Mouse (Mus musculus) heart, embryonic 10.5 days (tissue): ENCODE measurements around the gene Sidt1. TPM values are rescaled to one million over a fixed set of nuclear protein-coding genes. Genes with fewer than 3 reads are reported as not detected.

Source experiments
- DNase-seq: peaks from one replicate; pipeline ENCODE4 v3.0.0-alpha.2; 2017; ENCODE audit warnings: low spot score
- H3K27ac ChIP-seq: fragments of 300-500 bp; sonication (generic); 2 replicates; pipeline ENCODE4 v1.5.1; 2016; ENCODE audit warnings: mild to moderate bottlenecking
- H3K27me3 ChIP-seq: fragments of 300-500 bp; sonication (generic); 2 replicates; pipeline ENCODE4 v1.6.1; 2016; ENCODE audit warnings: mild to moderate bottlenecking; ENCODE audit not compliant: poor library complexity, insufficient read depth, severe bottlenecking
- H3K36me3 ChIP-seq: fragments of 300-500 bp; sonication (generic); 2 replicates; pipeline ENCODE4 v1.6.1; 2016; ENCODE audit warnings: mild to moderate bottlenecking, moderate library complexity
- H3K4me1 ChIP-seq: fragments of 300-500 bp; sonication (generic); 2 replicates; pipeline ENCODE4 v1.6.1; 2016; ENCODE audit warnings: mild to moderate bottlenecking
- H3K4me3 ChIP-seq: fragments of 300-500 bp; sonication (generic); 2 replicates; pipeline ENCODE4 v1.5.1; 2016; ENCODE audit warnings: mild to moderate bottlenecking, moderate library complexity
- H3K9me3 ChIP-seq: fragments of 300-500 bp; sonication (generic); 2 replicates; pipeline ENCODE4 v1.6.1; 2016; ENCODE audit warnings: mild to moderate bottlenecking, moderate library complexity
- WGBS: fragments of 180-500 bp; shearing (Covaris S2); methylation state at CpG from one replicate; pipeline ENCODE4 v1.1.7; 2016; 5-methylcytosine and 5-hydroxymethylcytosine counted together
- polyA plus RNA-seq: library from polyadenylated mRNA; unstranded; fragments of >200 nt; fragmentation: Nextera tagmentation; extraction: Ambion mirVana; gene quantifications from 2 replicates; pipeline ENCODE4 v1.2.1, GENCODE M21; 2016

Gene Sidt1
- polyA plus RNA-seq, result not detected in 2 replicates

GRCm38 (mm10) chr16:44332861-44333284, at the start of gene Sidt1:
Gene Sidt1 (minus strand): TSS chr16:44333196.
- H3K27ac ChIP-seq, result peak within 1 kb of the TSS; percentile 52; the same call in 1 of the 2 replicates

GRCm38 (mm10) chr16:44381578-44381977, 48.6 kb upstream of the Sidt1 start:
- no peak overlapping the region for H3K27ac ChIP-seq
- H3K9me3 ChIP-seq, result no peaks in the 10 kb centered on the region
- no peaks in the 10 kb centered on the region for H3K27me3 ChIP-seq
- 19% methylated on average over 5 of the region's 5 CpGs for WGBS
- H3K36me3 ChIP-seq, result peaks cover 26% of the 10 kb centered on the region
- H3K4me1 ChIP-seq, result peaks cover 14% of the 10 kb centered on the region
- no peak for DNase-seq
- no peak overlapping the region for H3K4me3 ChIP-seq

More at GRCm38 (mm10) chr16:44332861-44333284, at the start of gene Sidt1:
- Histone ChIP-seq H3K36me3 (no peaks in the 10 kb centered on the region), H3K9me3 (0 out of 2 replicates have a peak, but pooled peaks cover 3% of the 10 kb centered on the region), H3K27me3 (peaks cover 46% of the 10 kb centered on the region), H3K4me3 (peak within 1 kb of the TSS; percentile 79), H3K4me1 (peaks cover 13% of the 10 kb centered on the region)
- no peak for DNase-seq
- 6% methylated on average over 15 of the region's 15 CpGs for WGBS

GRCm38 (mm10) chr16:44380006-44380405, 47.0 kb upstream of the Sidt1 start:
- no peak for DNase-seq
- H3K27me3 ChIP-seq, result no peaks in the 10 kb centered on the region
- WGBS, result 72% methylated on average over 4 of the region's 4 CpGs
- no peaks in the 10 kb centered on the region for H3K9me3 ChIP-seq
- H3K4me3 ChIP-seq, result no peak overlapping the region
- H3K27ac ChIP-seq, result no peak overlapping the region
- H3K4me1 ChIP-seq, result peaks cover 14% of the 10 kb centered on the region
- peaks cover 24% of the 10 kb centered on the region for H3K36me3 ChIP-seq

- H3K36me3 ChIP-seq, result peaks cover 36% of the 10 kb centered on the region
- no peaks in the 10 kb centered on the region for H3K9me3 ChIP-seq
- 86% methylated on average over 4 of the region's 4 CpGs for WGBS
- no peak for DNase-seq
- H3K27me3 ChIP-seq, result no peaks in the 10 kb centered on the region
- no peak overlapping the region for H3K4me3 ChIP-seq
- peaks cover 3% of the 10 kb centered on the region for H3K4me1 ChIP-seq
- H3K27ac ChIP-seq, result no peak overlapping the region
These were observed 42.5 kb upstream of the Sidt1 start for GRCm38 (mm10) chr16:44375459-44375858.

GRCm38 (mm10) chr16:44365522-44365921, 32.5 kb upstream of the Sidt1 start:
- Histone ChIP-seq H3K9me3 (no peaks in the 10 kb centered on the region), H3K4me3 (no peak overlapping the region), H3K27ac (no peak overlapping the region), H3K4me1 (no peaks in the 10 kb centered on the region), H3K27me3 (no peaks in the 10 kb centered on the region), H3K36me3 (peaks cover 35% of the 10 kb centered on the region)
- DNase-seq, result no peak
- 87% methylated on average over 7 of the region's 7 CpGs for WGBS

- no peaks in the 10 kb centered on the region for H3K9me3 ChIP-seq
- no peaks in the 10 kb centered on the region for H3K27me3 ChIP-seq
- H3K27ac ChIP-seq, result no peak overlapping the region
- H3K36me3 ChIP-seq, result peaks cover 36% of the 10 kb centered on the region
- 87% methylated on average over 10 of the region's 10 CpGs for whole genome bisulfite sequencing
- no peak overlapping the region for H3K4me3 ChIP-seq
- H3K4me1 ChIP-seq, result no peaks in the 10 kb centered on the region
- no peak for DNase-seq
These were observed 29.2 kb upstream of the Sidt1 start for GRCm38 (mm10) chr16:44361921-44362890.

- Histone ChIP-seq H3K36me3 (peaks cover 20% of the 10 kb centered on the region), H3K27ac (no peak overlapping the region), H3K4me1 (no peaks in the 10 kb centered on the region), H3K4me3 (no peak overlapping the region), H3K9me3 (no peaks in the 10 kb centered on the region), H3K27me3 (no peaks in the 10 kb centered on the region)
- 70% methylated on average over 4 of the region's 4 CpGs for WGBS
- peak; percentile 90 for DNase-seq
These were observed 24.7 kb upstream of the Sidt1 start for GRCm38 (mm10) chr16:44357571-44358268.

- no peak for DNase-seq
These were observed 23.3 kb upstream of the Sidt1 start for GRCm38 (mm10) chr16:44356291-44356690.

GRCm38 (mm10) chr16:44349801-44350397, 16.9 kb upstream of the Sidt1 start:
- Histone ChIP-seq H3K4me3 (no peak overlapping the region), H3K4me1 (peaks cover 6% of the 10 kb centered on the region; the same call in 1 of the 2 replicates), H3K36me3 (no peaks in the 10 kb centered on the region), H3K27me3 (no peaks in the 10 kb centered on the region), H3K9me3 (no peaks in the 10 kb centered on the region), H3K27ac (no peak overlapping the region)
- WGBS, result 78% methylated on average over 4 of the region's 4 CpGs
- DNase-seq, result no peak

More at GRCm38 (mm10) chr16:44356291-44356690, 23.3 kb upstream of the Sidt1 start:
- WGBS, result 50% methylated on average over 7 of the region's 7 CpGs
- H3K9me3 ChIP-seq, result no peaks in the 10 kb centered on the region
- H3K36me3 ChIP-seq, result peaks cover 11% of the 10 kb centered on the region
- H3K4me1 ChIP-seq, result no peaks in the 10 kb centered on the region
- no peak overlapping the region for H3K4me3 ChIP-seq
- H3K27me3 ChIP-seq, result no peaks in the 10 kb centered on the region
- H3K27ac ChIP-seq, result no peak overlapping the region

- H3K4me3 ChIP-seq, result peak within 1 kb of the TSS; percentile 92
- under 1% methylated on average over 67 of the region's 67 CpGs for WGBS
- DNase-seq, result peak; percentile 95
- H3K36me3 ChIP-seq, result no peaks in the 10 kb centered on the region
- peak within 1 kb of the TSS; percentile 94 for H3K27ac ChIP-seq
- no peaks in the 10 kb centered on the region for H3K27me3 ChIP-seq
- H3K9me3 ChIP-seq, result no peaks in the 10 kb centered on the region
- peaks cover 6% of the 10 kb centered on the region; the same call in 1 of the 2 replicates for H3K4me1 ChIP-seq
These were observed 14.3 kb upstream of the Sidt1 start, which contains the start of gene Spice1 for GRCm38 (mm10) chr16:44347071-44347901. Gene Spice1 (plus strand): TSS chr16:44347121.

GRCm38 (mm10) chr16:44337541-44337940, 4.5 kb upstream of the Sidt1 start:
- Histone ChIP-seq H3K36me3 (no peaks in the 10 kb centered on the region), H3K9me3 (no peaks in the 10 kb centered on the region), H3K27me3 (peaks cover 25% of the 10 kb centered on the region), H3K4me3 (no peak overlapping the region), H3K27ac (no peak overlapping the region), H3K4me1 (peaks cover 5% of the 10 kb centered on the region)
- DNase-seq, result no peak
